Mouse (Mus musculus) retina, postnatal 1 day (tissue): Measurements from ENCODE around the gene Ccl19.
"Not testable (repeated sequence)": the region's sequence is repeated elsewhere in the genome, so short reads cannot be mapped to it uniquely, and the experiment has no call there.

ENCODE experiments used
- DNase-seq: peaks from one replicate; pipeline ENCODE4 v3.0.0-alpha.2; 2012

Ccl19 gene

GRCm38 (mm10) chr4:42756477-42756876 is at the start of gene Ccl19:
Gene Ccl19, minus strand, starts transcription at chr4:42756577.
- not testable (repeated sequence) for DNase-seq

GRCm38 (mm10) chr4:42773893-42774292 is 17.5 kb upstream of the Ccl19 start, which contains the start of gene Ccl21a:
Gene Ccl21a, minus strand, starts transcription at chr4:42773993.
- not testable (repeated sequence) for DNase-seq

GRCm38 (mm10) chr4:42735245-42735644 is 21.1 kb downstream of the Ccl19 start, which contains the start of gene 4930578G10Rik:
Gene 4930578G10Rik, plus strand, starts transcription at chr4:42735545.
- DNase-seq: not testable (repeated sequence)
